Mouse (Mus musculus) gastrocnemius, postnatal 4 days (tissue): ENCODE data around the gene Gm3404. TPM values are rescaled to one million over a fixed set of nuclear protein-coding genes. Genes with fewer than 3 reads are reported as not detected.
"Not testable (repeated sequence)": the region's sequence is repeated elsewhere in the genome, so short reads cannot be mapped to it uniquely, and the experiment has no call there.

Experiments used
- DNase-seq, 2 experiments: peaks; one replicate each; pipeline ENCODE4 v3.0.0; 2021 to 2022; ENCODE audit warnings: low spot score in 2 of 2, mixed read lengths in 2 of 2
- long read RNA-seq, 2 experiments: library from polyadenylated mRNA; stranded (forward); transcript quantifications; one replicate each; pipeline ENCODE4 v2.0.0; 2021
- total RNA-seq, 2 experiments: library from RNA; stranded (reverse); gene quantifications; 2 replicates each; pipeline ENCODE4 v1.2.3; 2021

The Gm3404 gene
- total RNA-seq: not detected
- long read RNA-seq, experiment 1: 0 reads
- long read RNA-seq, experiment 2: 0 reads

DNA sequence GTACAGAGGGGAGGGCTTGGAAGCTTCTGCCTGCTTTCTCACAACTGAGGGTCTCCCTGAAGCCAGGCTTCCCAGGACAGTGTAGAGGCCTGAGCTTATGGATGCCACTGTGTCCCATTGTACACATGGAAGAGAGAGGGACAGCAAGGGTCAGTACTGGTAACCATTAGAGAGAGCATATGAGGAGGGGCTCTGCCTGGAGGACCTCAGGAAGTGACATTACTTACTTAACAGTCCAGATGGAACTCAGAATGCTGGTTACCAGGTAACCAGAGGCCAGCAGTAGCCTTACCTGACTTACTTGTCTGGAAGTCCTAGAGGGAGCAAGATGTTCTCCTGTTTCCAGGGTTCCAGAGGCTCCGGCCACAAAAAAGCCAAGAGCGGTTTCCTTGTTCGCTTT lies at the start of gene Gm3404:
Gm3404 (plus strand) TSS at position 301 of the 400 bp plus-strand sequence.
- not testable (repeated sequence) for DNase-seq

DNA sequence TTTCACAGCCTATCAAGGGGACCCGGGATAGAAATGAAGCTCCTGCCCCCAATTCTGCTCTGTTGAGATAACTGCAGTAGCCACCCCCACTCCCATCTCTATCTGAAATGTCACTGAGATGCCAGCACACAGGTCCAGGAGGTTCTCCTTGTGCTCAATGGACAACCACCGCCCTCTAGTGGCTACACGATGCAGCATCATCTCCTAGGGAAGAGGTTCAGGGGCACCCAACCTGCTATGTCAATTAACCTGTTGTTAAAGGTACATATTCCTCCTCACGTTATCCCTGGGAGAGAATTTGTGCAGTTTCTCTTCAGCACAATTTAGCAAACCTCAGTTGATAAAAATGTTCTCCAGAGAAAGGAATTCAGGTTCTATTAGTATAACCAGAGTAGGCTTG lies 46.0 kb upstream of the Gm3404 start:
- DNase-seq: not testable (repeated sequence)

DNA sequence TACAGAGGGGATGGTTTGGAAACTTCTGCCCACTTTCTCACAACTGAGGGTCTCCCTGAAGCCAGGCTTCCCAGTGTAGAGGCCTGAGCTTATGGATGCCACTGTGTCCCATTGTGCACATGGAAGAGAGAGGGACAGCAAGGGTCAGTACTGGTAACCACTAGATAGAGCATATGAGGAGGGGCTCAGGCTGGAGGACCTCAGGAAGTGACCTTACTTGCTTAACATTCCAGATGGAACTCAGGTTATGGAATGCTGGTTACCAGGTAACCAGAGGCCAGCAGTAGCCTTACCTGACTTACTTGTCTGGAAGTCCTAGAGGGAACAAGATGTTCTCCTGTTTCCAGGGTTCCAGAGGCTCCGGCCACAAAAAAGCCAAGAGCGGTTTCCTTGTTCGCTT lies 43.9 kb upstream of the Gm3404 start, which contains the start of gene Gm6408:
Gm6408 (plus strand) TSS at position 301 of the 400 bp plus-strand sequence.
- not testable (repeated sequence) for DNase-seq

DNA sequence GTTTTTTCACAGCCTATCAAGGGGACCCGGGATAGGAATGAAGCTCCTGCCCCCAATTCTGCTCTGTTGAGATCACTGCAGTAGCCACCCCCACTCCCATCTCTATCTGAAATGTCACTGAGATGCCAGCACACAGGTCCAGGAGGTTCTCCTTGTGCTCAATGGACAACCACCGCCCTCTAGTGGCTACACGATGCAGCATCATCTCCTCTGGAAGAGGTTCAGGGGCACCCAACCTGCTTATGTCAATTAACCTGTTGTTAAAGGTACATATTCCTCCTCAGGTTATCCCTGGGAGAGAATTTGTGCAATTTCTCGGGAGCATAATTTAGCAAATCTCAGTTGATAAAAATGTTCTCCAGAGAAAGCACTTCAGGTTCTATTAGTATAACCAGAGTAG lies 36.6 kb upstream of the Gm3404 start:
- DNase-seq: not testable (repeated sequence)

DNA sequence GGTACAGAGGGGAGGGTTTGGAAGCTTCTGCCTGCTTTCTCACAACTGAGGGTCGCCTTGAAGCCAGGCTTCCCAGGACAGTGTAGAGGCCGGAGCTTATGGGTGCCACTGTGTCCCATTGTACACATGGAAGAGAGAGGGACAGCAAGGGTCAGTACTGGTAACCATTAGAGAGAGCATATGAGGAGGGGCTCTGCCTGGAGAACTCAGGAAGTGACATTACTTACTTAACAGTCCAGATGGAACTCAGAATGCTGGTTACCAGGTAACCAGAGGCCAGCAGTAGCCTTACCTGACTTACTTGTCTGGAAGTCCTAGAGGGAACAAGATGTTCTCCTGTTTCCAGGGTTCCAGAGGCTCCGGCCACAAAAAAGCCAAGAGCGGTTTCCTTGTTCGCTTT lies 34.5 kb upstream of the Gm3404 start, which contains the start of gene Gm6370:
Gm6370 (plus strand) TSS at position 301 of the 400 bp plus-strand sequence.
- DNase-seq: not testable (repeated sequence)

GRCm38 (mm10) chr5:146502099-146502498 lies 23.5 kb upstream of the Gm3404 start, which contains the start of gene 4930449I24Rik:
Gene 4930449I24Rik (plus strand): TSS chr5:146502399.
- DNase-seq: not testable (repeated sequence)

DNA sequence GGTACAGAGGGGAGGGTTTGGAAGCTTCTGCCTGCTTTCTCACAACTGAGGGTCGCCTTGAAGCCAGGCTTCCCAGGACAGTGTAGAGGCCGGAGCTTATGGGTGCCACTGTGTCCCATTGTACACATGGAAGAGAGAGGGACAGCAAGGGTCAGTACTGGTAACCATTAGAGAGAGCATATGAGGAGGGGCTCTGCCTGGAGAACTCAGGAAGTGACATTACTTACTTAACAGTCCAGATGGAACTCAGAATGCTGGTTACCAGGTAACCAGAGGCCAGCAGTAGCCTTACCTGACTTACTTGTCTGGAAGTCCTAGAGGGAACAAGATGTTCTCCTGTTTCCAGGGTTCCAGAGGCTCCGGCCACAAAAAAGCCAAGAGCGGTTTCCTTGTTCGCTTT lies 11.8 kb upstream of the Gm3404 start, which contains the start of gene Gm3402:
Gm3402 (plus strand) TSS at position 301 of the 400 bp plus-strand sequence.
- not testable (repeated sequence) for DNase-seq

- DNase-seq: not testable (repeated sequence)
Observed at GRCm38 (mm10) chr5:146537347-146537746, 11.7 kb downstream of the Gm3404 start, which contains the start of gene Gm3409. Gene Gm3409 (plus strand): TSS chr5:146537647.

- not testable (repeated sequence) for DNase-seq
Observed at GRCm38 (mm10) chr5:146555836-146556235, 30.2 kb downstream of the Gm3404 start, which contains the start of gene Gm3415. Gene Gm3415 (plus strand): TSS chr5:146556136.

DNA sequence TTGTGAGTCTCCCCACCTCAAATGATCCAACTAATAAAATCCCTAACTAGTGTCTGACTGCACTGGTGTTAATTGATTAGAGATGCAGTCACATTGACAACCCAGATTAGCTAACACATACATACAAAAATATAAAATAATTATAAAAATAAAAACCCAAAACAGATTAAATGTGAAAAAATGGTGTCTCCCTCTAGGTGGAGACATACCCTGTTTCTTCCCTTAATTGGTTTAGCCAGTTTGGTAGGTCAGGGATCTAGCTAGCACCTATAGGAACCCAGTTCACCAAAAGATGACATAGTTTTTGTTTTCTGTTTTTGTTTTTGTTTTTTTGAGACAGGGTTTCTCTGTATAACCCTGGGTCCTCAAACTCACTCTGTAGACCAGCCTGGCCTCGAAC lies 38.7 kb downstream of the Gm3404 start:
- no peak for DNase-seq

DNA sequence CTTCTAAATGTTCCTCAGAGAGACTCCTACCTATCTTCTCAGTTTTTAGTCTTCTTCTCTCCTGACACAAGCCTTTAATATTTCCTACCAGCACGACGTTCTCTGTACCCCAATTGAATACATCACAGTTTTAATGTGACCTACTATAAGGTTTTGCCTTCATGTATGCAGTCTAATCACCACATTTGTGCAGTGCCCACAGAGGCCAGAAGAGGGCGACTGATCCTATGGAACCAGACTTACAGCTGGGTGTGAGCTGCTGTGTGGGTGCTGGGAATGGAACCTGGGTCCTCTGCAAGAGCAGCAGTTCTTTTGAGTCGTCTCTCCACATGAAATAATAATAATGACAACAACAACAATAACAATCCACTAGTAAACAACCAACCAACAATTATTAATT lies 41.5 kb downstream of the Gm3404 start:
- no peak for DNase-seq

- DNase-seq: not testable (repeated sequence)
Observed at GRCm38 (mm10) chr5:146570179-146570578, 44.6 kb downstream of the Gm3404 start.

DNA sequence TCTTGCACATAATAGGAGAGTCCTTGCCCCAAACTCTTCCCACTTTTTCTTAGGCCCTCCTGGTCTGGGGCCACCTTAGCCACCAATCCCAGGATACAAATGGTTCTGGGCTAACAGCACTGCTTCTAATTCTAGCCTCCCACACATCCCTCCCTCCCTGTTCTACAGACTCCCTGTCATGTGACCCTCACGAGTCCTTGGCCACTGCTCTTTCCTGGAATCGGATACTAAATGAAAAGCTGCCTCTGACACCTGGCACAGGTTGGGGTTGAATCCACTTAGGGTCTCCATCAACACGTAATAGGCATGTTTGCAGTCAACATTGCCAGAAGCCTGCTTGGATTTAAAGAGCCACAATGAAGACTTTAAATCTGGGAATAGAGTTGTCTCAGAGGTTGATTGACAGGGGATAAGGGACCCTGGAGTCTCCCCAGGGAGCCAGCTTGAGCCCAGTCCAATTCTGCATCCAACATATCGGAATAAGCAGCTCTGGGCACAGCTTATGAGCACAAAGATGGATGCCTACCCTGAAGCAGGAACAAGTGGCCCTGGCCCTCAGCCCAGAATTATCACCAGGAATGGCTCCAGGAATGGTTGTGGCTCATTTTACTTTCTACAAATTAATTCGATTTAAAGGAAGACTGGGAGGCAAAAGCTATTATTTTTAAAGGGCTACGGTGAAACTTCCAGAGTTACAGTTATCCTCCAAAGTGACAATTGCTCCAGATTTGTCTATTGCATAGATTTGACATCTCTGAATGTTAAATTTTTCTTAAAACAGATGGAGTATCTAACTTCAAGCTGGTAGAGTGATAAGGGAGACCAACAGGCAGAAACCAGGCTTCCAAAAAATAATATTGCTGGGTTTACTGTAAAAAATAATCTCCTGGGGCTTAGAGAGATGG lies 46.5 kb downstream of the Gm3404 start:
- not testable (repeated sequence) for DNase-seq

GRCm38 (mm10) chr5:146572735-146573042 lies 47.1 kb downstream of the Gm3404 start:
- DNase-seq: not testable (repeated sequence)

GRCm38 (mm10) chr5:146576668-146577067 lies 51.1 kb downstream of the Gm3404 start:
- DNase-seq: no peak

Other genes with a start within 250 kb of the Gm3404 start
- 1 to 10 TPM; 1.7 to 2.0 TPM for gene Wasf3, start 140.8 kb upstream of the Gm3404 start, total RNA-seq
- not detected for gene Gm6408, start 43.8 kb upstream of the Gm3404 start, total RNA-seq
- gene Gm6370, start 34.4 kb upstream of the Gm3404 start, total RNA-seq: not detected
- not detected for gene 4930449I24Rik, start 23.4 kb upstream of the Gm3404 start, total RNA-seq
- gene Gm3402, start 11.7 kb upstream of the Gm3404 start, total RNA-seq: not detected
- gene Gm3409, start 11.8 kb downstream of the Gm3404 start, total RNA-seq: not detected
- not detected for gene Gm3415, start 30.3 kb downstream of the Gm3404 start, total RNA-seq
- not detected for gene Gpr12, start 59.4 kb downstream of the Gm3404 start, total RNA-seq